Mouse (Mus musculus): Measurements from ENCODE around the gene Dhcr7.

DNA sequence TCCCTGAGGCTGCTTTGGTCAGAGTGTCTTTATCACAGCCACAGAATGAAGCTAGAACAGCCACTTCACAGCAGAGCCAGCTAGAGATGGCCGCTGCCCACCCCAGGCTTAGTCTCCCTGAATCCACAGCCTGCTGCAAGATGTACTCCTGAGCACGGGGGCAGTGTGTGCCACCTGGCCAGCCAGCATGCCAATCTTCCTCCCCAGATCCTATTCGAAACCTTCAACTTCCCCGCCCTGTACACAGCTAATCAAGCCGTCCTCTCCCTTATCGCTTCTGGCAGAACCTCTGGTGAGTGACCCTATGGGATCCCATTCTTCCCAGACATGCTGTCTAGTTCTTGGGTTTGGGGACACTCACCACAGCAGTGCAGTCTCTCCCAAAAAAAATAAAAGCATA, 60.8 kb downstream of the Dhcr7 start:
- TF ChIP-seq CTCF (IDR thresholded peaks at IDR 0.05) (no peak), POLR2A (IDR thresholded peaks at IDR 0.05; ENCODE audit: insufficient read depth, low read depth, low read length) (no peak)

All from heart, adult 2 months (tissue).